Mouse (Mus musculus) liver, embryonic 11.5 days (tissue): ENCODE data around the gene Pfn1. TPM values are rescaled to one million over a fixed set of nuclear protein-coding genes. Genes with fewer than 3 reads are reported as not detected.

ENCODE experiments used
- ATAC-seq: fragments of 200-750 bp; cut with Nextera tagmentation; replicated peaks from 2 replicates; pipeline ENCODE4 v1.8.0; 2017; ENCODE audit warnings: moderate number of reproducible peaks, mild to moderate bottlenecking, moderate TSS enrichment, moderate library complexity; ENCODE audit not compliant: low FRiP score
- DNase-seq: peaks from one replicate; pipeline ENCODE4 v3.0.0-alpha.2; 2017; ENCODE audit warnings: low spot score
- H3K27ac ChIP-seq: fragments of 300-500 bp; sonication (generic); 2 replicates; pipeline ENCODE4 v1.5.1; 2014; ENCODE audit warnings: mild to moderate bottlenecking, low read depth, low read length, control low read depth
- H3K27me3 ChIP-seq: fragments of 300-500 bp; sonication (generic); replicated peaks from 2 replicates; pipeline ENCODE4 v1.6.1; 2014; ENCODE audit warnings: low read length, mixed read lengths; ENCODE audit not compliant: control insufficient read depth, insufficient read depth
- H3K36me3 ChIP-seq: fragments of 300-500 bp; sonication (generic); 2 replicates; pipeline ENCODE4 v1.6.1; 2014; ENCODE audit warnings: mild to moderate bottlenecking, low read length, moderate library complexity, mixed read lengths; ENCODE audit not compliant: control insufficient read depth, insufficient read depth
- H3K4me1 ChIP-seq: fragments of 300-500 bp; sonication (generic); replicated peaks from 2 replicates; pipeline ENCODE4 v1.6.1; 2014; ENCODE audit warnings: low read length, mixed read lengths; ENCODE audit not compliant: control insufficient read depth, insufficient read depth
- H3K4me2 ChIP-seq: fragments of 300-500 bp; sonication (generic); 2 replicates; pipeline ENCODE4 v1.6.1; 2014; ENCODE audit warnings: mild to moderate bottlenecking, control low read depth, moderate library complexity
- H3K4me3 ChIP-seq: fragments of 300-500 bp; sonication (generic); 2 replicates; pipeline ENCODE4 v1.5.1; 2014; ENCODE audit warnings: low read depth, low read length, control low read depth
- H3K9ac ChIP-seq: fragments of 300-500 bp; sonication (generic); 2 replicates; pipeline ENCODE4 v1.6.1; 2014; ENCODE audit warnings: low read depth, low read length, control low read depth
- H3K9me3 ChIP-seq: fragments of 300-500 bp; sonication (generic); 2 replicates; pipeline ENCODE4 v1.6.1; 2016; ENCODE audit warnings: low read length, inconsistent platforms, mixed read lengths; ENCODE audit not compliant: control insufficient read depth
- WGBS: fragments of 180-500 bp; shearing (Covaris S2); extraction: QIAGEN DNeasy Blood & Tissue Kit; methylation state at CpG from one replicate; pipeline ENCODE4 v1.1.7; 2014; 5-methylcytosine and 5-hydroxymethylcytosine counted together
- polyA plus RNA-seq: library from polyadenylated mRNA; unstranded; fragments of >200 nt; fragmentation: Nextera tagmentation; extraction: Ambion mirVana; gene quantifications from 2 replicates; pipeline ENCODE4 v1.2.1, GENCODE M21; 2014

The Pfn1 gene
- polyA plus RNA-seq, 1 experiment from 2014 or later: 2,367 TPM

- DNase-seq (no peak), ATAC-seq (no peak)
- 60% methylated on average over 3 of the region's 3 CpGs for WGBS
Measured at GRCm38 (mm10) chr11:70697376-70697775, 42.9 kb upstream of the Pfn1 start.

GRCm38 (mm10) chr11:70693504-70693903 is 39.1 kb upstream of the Pfn1 start:
- H3K4me3 ChIP-seq: no peak overlapping the region
- no peaks in the 10 kb centered on the region for H3K9me3 ChIP-seq
- DNase-seq (no peak), ATAC-seq (no peak)
- H3K36me3 ChIP-seq: no peaks in the 10 kb centered on the region
- peaks cover 1% of the 10 kb centered on the region; the same call in 1 of the 2 replicates for H3K4me1 ChIP-seq
- WGBS: 58% methylated on average over 3 of the region's 3 CpGs
- no peak overlapping the region for H3K27ac ChIP-seq
- no peak overlapping the region for H3K9ac ChIP-seq
- no peak overlapping the region for H3K4me2 ChIP-seq
- H3K27me3 ChIP-seq: no peaks in the 10 kb centered on the region

More at GRCm38 (mm10) chr11:70697376-70697775, 42.9 kb upstream of the Pfn1 start:
- Histone ChIP-seq H3K27me3 (peaks cover 6% of the 10 kb centered on the region; the same call in 1 of the 2 replicates), H3K27ac (no peak overlapping the region), H3K9me3 (no peaks in the 10 kb centered on the region), H3K9ac (no peak overlapping the region), H3K4me3 (no peak overlapping the region), H3K4me2 (no peak overlapping the region), H3K36me3 (no peaks in the 10 kb centered on the region), H3K4me1 (peaks cover 10% of the 10 kb centered on the region; the same call in 1 of the 2 replicates)

- Histone ChIP-seq H3K9me3 (no peaks in the 10 kb centered on the region), H3K36me3 (peaks cover 4% of the 10 kb centered on the region; the same call in 1 of the 2 replicates), H3K4me2 (no peak overlapping the region), H3K27ac (no peak overlapping the region), H3K4me1 (peaks cover 11% of the 10 kb centered on the region; the same call in 1 of the 2 replicates), H3K27me3 (no peaks in the 10 kb centered on the region), H3K4me3 (no peak overlapping the region), H3K9ac (no peak overlapping the region)
- ATAC-seq (no peak), DNase-seq (no peak)
- 51% methylated on average over 4 of the region's 4 CpGs for WGBS
Measured at GRCm38 (mm10) chr11:70689578-70689977, 35.1 kb upstream of the Pfn1 start.

GRCm38 (mm10) chr11:70688372-70688771 is 33.9 kb upstream of the Pfn1 start:
- H3K9me3 ChIP-seq: no peaks in the 10 kb centered on the region
- H3K4me1 ChIP-seq: peaks cover 11% of the 10 kb centered on the region; the same call in 1 of the 2 replicates
- no peak for ATAC-seq
- 25% methylated on average over 8 of the region's 8 CpGs for WGBS
- peak overlapping the region; percentile 71; the same call in 1 of the 2 replicates for H3K27ac ChIP-seq
- peak overlapping the region; percentile 94 for H3K4me2 ChIP-seq
- H3K9ac ChIP-seq: peak overlapping the region; percentile 89
- no peak for DNase-seq
- peak overlapping the region; percentile 85 for H3K4me3 ChIP-seq
- H3K27me3 ChIP-seq: no peaks in the 10 kb centered on the region
- H3K36me3 ChIP-seq: peaks cover 8% of the 10 kb centered on the region

GRCm38 (mm10) chr11:70687601-70688199 is 33.3 kb upstream of the Pfn1 start, which contains the start of gene Camta2:
TSS of gene Camta2 (minus strand) at chr11:70688105.
- under 1% methylated on average over 52 of the region's 55 CpGs for WGBS
- peaks cover 10% of the 10 kb centered on the region for H3K36me3 ChIP-seq
- peak within 1 kb of the TSS; percentile 71 for H3K27ac ChIP-seq
- no peaks in the 10 kb centered on the region for H3K9me3 ChIP-seq
- peaks cover 11% of the 10 kb centered on the region; the same call in 1 of the 2 replicates for H3K4me1 ChIP-seq
- H3K4me2 ChIP-seq: peak within 1 kb of the TSS; percentile 94
- ATAC-seq (peak; percentile 77), DNase-seq (peak; percentile 89)
- no peaks in the 10 kb centered on the region for H3K27me3 ChIP-seq
- H3K4me3 ChIP-seq: peak within 1 kb of the TSS; percentile 85
- H3K9ac ChIP-seq: peak within 1 kb of the TSS; percentile 89

GRCm38 (mm10) chr11:70686901-70687566 is 32.6 kb upstream of the Pfn1 start:
- ATAC-seq: peak; percentile 19
- peaks cover 16% of the 10 kb centered on the region for H3K4me1 ChIP-seq
- peak overlapping the region; percentile 94 for H3K4me2 ChIP-seq
- no peaks in the 10 kb centered on the region for H3K27me3 ChIP-seq
- peak; percentile 58 for DNase-seq
- peaks cover 13% of the 10 kb centered on the region for H3K36me3 ChIP-seq
- 3% methylated on average over 16 of the region's 16 CpGs for WGBS
- no peaks in the 10 kb centered on the region for H3K9me3 ChIP-seq
- H3K27ac ChIP-seq: peak overlapping the region; percentile 71
- peak overlapping the region; percentile 89 for H3K9ac ChIP-seq
- H3K4me3 ChIP-seq: peak overlapping the region; percentile 85

GRCm38 (mm10) chr11:70683640-70684039 is 29.2 kb upstream of the Pfn1 start:
- Histone ChIP-seq H3K4me1 (peaks cover 18% of the 10 kb centered on the region), H3K9ac (no peak overlapping the region), H3K27me3 (no peaks in the 10 kb centered on the region), H3K4me3 (no peak overlapping the region), H3K27ac (no peak overlapping the region), H3K36me3 (peaks cover 25% of the 10 kb centered on the region), H3K9me3 (no peaks in the 10 kb centered on the region), H3K4me2 (no peak overlapping the region)
- WGBS: 80% methylated on average over 5 of the region's 5 CpGs
- DNase-seq (no peak), ATAC-seq (no peak)

- peaks cover 16% of the 10 kb centered on the region for H3K4me1 ChIP-seq
- no peaks in the 10 kb centered on the region for H3K27me3 ChIP-seq
- H3K9ac ChIP-seq: no peak overlapping the region; the same call in 1 of the 2 replicates
- H3K4me2 ChIP-seq: peak overlapping the region; percentile 30; the same call in 1 of the 2 replicates
- no peak overlapping the region for H3K4me3 ChIP-seq
- 0 out of 2 replicates have a peak overlapping the region, but pooled peaks have one; percentile 46 for H3K27ac ChIP-seq
- DNase-seq (no peak), ATAC-seq (peak; percentile 51; the same call in 1 of the 2 replicates)
- WGBS: 36% methylated on average over 11 of the region's 11 CpGs
- H3K36me3 ChIP-seq: peaks cover 26% of the 10 kb centered on the region
- H3K9me3 ChIP-seq: no peaks in the 10 kb centered on the region
Measured at GRCm38 (mm10) chr11:70681897-70682581, 27.6 kb upstream of the Pfn1 start.
